Mouse (Mus musculus): ENCODE measurements at regions not wholly inside any gene's neighbourhood (a gene's known extent, or its start where the extent isn't known, plus 50 kb on each side); places are given as distances from the start of the nearest gene placed in this dataset.

DNA sequence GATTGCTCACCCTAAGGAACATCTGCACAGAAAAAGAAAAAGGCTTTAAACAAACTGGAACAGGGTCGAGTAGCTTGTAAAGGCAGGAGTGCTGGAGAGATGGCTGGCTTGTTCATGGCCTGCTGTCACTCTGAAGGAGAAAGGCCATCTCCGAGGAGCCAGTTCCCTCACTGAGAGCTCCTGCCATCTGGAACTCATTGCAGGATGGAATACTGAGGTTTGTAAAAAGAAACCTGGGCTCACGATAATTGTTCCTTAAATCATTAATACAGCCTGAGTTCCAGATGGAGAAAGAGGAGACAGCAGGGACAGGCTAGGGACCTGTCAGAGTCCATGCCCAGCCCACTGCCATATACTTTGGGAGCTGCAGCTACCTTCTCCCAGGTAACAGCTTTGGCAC lies 100.8 kb upstream of the Gm12830 start:
- no peaks in the 10 kb centered on the region for H3K27me3 ChIP-seq (ENCODE audit: control insufficient read depth in 1 of 2, insufficient read depth in 2 of 2, low read length in 2 of 2)
- no peak overlapping the region for H3K4me3 ChIP-seq (ENCODE audit: control insufficient read depth in 1 of 2, insufficient read depth in 1 of 2, low read depth in 2 of 2, low read length in 2 of 2)
- no peak overlapping the region for H3K9ac ChIP-seq (ENCODE audit: control insufficient read depth, low read depth, low read length, poor library complexity, severe bottlenecking)
- no peak overlapping the region for H3K27ac ChIP-seq (ENCODE audit: control insufficient read depth, low read depth, low read length)
- H3K36me3 ChIP-seq (ENCODE audit: control insufficient read depth in 1 of 2, insufficient read depth in 2 of 2, low read length in 2 of 2) = no peaks in the 10 kb centered on the region
- H3K79me2 ChIP-seq (ENCODE audit: control insufficient read depth, insufficient read depth, low read length, poor library complexity) = no peaks in the 10 kb centered on the region
- H3K9me3 ChIP-seq (replicated peaks; ENCODE audit: insufficient read depth, low read length) = no peaks in the 10 kb centered on the region
- TF ChIP-seq TBP (IDR thresholded peaks at IDR 0.05; ENCODE audit: low read depth, low read length) (no peak), MEF2A (IDR thresholded peaks at IDR 0.05; ENCODE audit: extremely low read depth, insufficient replicate concordance, low read depth, low read length, poor library complexity, severe bottlenecking) (no peak)
- no peaks in the 10 kb centered on the region for H3K4me1 ChIP-seq (ENCODE audit: control insufficient read depth in 1 of 2, insufficient read depth in 2 of 2, low read length in 2 of 2)
- DNase-seq (ENCODE audit: low read depth, low spot score) = no peak

DNA sequence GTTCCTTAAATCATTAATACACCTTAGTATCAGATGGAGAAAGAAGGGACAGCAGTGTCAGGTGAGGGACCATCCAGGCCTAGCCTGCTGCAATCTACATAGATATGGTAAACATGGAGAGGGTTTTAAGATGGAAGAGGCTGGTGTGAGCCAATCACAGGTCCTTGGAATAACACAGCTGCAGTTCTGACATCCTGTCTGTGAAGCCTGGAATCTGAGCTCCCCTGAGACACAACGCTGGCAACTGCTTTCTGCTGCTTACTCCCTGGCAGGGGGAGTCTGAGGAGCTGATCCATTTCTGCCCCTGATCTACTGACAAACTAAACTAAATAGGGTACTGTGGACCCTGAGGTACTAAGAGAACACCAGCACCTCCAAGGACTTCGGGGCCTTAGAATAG lies 100.1 kb upstream of the Gm12830 start:
- DNase-seq (ENCODE audit: low read depth, low spot score) = no peak
- H3K9me3 ChIP-seq (replicated peaks; ENCODE audit: insufficient read depth, low read length) = no peaks in the 10 kb centered on the region
- H3K79me2 ChIP-seq (ENCODE audit: control insufficient read depth, insufficient read depth, low read length, poor library complexity) = no peaks in the 10 kb centered on the region
- H3K4me3 ChIP-seq (ENCODE audit: control insufficient read depth in 1 of 2, insufficient read depth in 1 of 2, low read depth in 2 of 2, low read length in 2 of 2) = no peak overlapping the region
- no peaks in the 10 kb centered on the region for H3K36me3 ChIP-seq (ENCODE audit: control insufficient read depth in 1 of 2, insufficient read depth in 2 of 2, low read length in 2 of 2)
- H3K9ac ChIP-seq (ENCODE audit: control insufficient read depth, low read depth, low read length, poor library complexity, severe bottlenecking) = no peak overlapping the region
- H3K27me3 ChIP-seq (ENCODE audit: control insufficient read depth in 1 of 2, insufficient read depth in 2 of 2, low read length in 2 of 2) = no peaks in the 10 kb centered on the region
- H3K4me1 ChIP-seq (ENCODE audit: control insufficient read depth in 1 of 2, insufficient read depth in 2 of 2, low read length in 2 of 2) = no peaks in the 10 kb centered on the region
- no peak overlapping the region for H3K27ac ChIP-seq (ENCODE audit: control insufficient read depth, low read depth, low read length)
- TF ChIP-seq TAL1 (IDR thresholded peaks at IDR 0.05; ENCODE audit: low read length) (no peak), ETS1 (IDR thresholded peaks at IDR 0.05; ENCODE audit: low read depth, low read length) (no peak), NRF1 (IDR thresholded peaks at IDR 0.05; ENCODE audit: insufficient read depth, low read depth, low read length, poor library complexity, severe bottlenecking) (no peak), MYB (IDR thresholded peaks at IDR 0.05; ENCODE audit: low read depth, low read length) (no peak), ZKSCAN1 (IDR thresholded peaks at IDR 0.05; ENCODE audit: low read depth, low read length) (no peak), E2F4 (IDR thresholded peaks at IDR 0.05; ENCODE audit: borderline replicate concordance, low read depth, low read length) (no peak), BHLHE40 (IDR thresholded peaks at IDR 0.05; ENCODE audit: borderline replicate concordance, low read depth, low read length) (no peak), USF2 (IDR thresholded peaks at IDR 0.05; ENCODE audit: borderline replicate concordance in 1 of 2, insufficient read depth in 1 of 2, low read depth in 1 of 2, low read length in 2 of 2) (no peak), SIN3A (IDR thresholded peaks at IDR 0.05; ENCODE audit: low read length) (no peak)

DNA sequence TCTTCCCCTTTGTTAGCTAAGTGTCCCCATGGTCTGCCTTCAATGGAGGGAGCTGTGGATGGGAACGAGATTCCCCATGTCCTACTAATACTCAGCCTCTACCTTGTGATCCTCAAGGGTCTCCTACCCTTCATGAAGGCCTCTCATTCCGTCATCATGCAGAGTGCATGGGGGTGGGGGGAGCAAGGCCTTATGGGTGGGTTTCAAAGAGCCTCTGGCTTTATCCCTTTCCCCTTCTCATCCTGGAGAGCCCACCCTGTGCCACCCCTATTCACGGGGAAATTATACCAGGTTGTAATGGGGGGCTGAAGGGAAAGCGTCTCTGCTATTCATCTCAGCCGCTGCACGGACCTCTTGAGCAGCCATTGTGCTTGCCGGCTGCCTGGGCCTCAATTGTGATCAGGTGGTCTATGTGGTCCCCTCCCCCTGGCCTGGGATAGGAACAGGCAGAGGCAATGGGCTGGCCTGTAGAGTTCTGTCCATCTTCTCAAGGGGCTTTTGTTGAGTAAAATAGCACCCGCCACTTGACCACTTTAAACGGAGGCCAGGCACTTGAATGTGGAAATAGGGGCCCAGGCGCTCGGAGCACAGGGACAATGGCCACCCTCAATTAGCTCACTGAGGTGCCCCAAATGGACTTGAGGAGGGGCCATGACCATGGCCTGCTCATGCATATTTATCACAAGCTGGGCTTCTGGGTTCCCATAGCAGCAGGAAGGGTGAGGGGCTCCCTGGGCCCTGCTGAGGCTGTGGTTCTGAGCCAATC lies 93.1 kb upstream of the Gm12830 start:
- H3K27me3 ChIP-seq (ENCODE audit: control insufficient read depth in 1 of 2, insufficient read depth in 2 of 2, low read length in 2 of 2) = no peaks in the 10 kb centered on the region
- DNase-seq (ENCODE audit: low read depth, low spot score) = no peak
- no peaks in the 10 kb centered on the region for H3K9me3 ChIP-seq (replicated peaks; ENCODE audit: insufficient read depth, low read length)
- no peak overlapping the region for H3K4me3 ChIP-seq (ENCODE audit: control insufficient read depth in 1 of 2, insufficient read depth in 1 of 2, low read depth in 2 of 2, low read length in 2 of 2)
- no peaks in the 10 kb centered on the region for H3K4me1 ChIP-seq (ENCODE audit: control insufficient read depth in 1 of 2, insufficient read depth in 2 of 2, low read length in 2 of 2)
- no peak overlapping the region for H3K9ac ChIP-seq (ENCODE audit: control insufficient read depth, low read depth, low read length, poor library complexity, severe bottlenecking)
- no peaks in the 10 kb centered on the region for H3K79me2 ChIP-seq (ENCODE audit: control insufficient read depth, insufficient read depth, low read length, poor library complexity)
- H3K36me3 ChIP-seq (ENCODE audit: control insufficient read depth in 1 of 2, insufficient read depth in 2 of 2, low read length in 2 of 2) = no peaks in the 10 kb centered on the region
- TF ChIP-seq TCF12 (IDR thresholded peaks at IDR 0.05; ENCODE audit: low read depth, low read length) (no peak), USF1 (IDR thresholded peaks at IDR 0.05; ENCODE audit: low read depth, low read length) (no peak), GABPA (IDR thresholded peaks at IDR 0.05; ENCODE audit: low read depth, low read length) (no peak), TBP (IDR thresholded peaks at IDR 0.05; ENCODE audit: low read depth, low read length) (no peak), TAL1 (IDR thresholded peaks at IDR 0.05; ENCODE audit: low read length) (no peak), HCFC1 (IDR thresholded peaks at IDR 0.05; ENCODE audit: low read depth, low read length) (no peak), SIN3A (IDR thresholded peaks at IDR 0.05; ENCODE audit: low read length) (no peak), NRF1 (IDR thresholded peaks at IDR 0.05; ENCODE audit: insufficient read depth, low read depth, low read length, poor library complexity, severe bottlenecking) (no peak), MEF2A (IDR thresholded peaks at IDR 0.05; ENCODE audit: extremely low read depth, insufficient replicate concordance, low read depth, low read length, poor library complexity, severe bottlenecking) (no peak), ELF1 (IDR thresholded peaks at IDR 0.05; ENCODE audit: low read depth, low read length) (no peak), ZNF384 (IDR thresholded peaks at IDR 0.05; ENCODE audit: low read depth, low read length) (no peak), ETS1 (IDR thresholded peaks at IDR 0.05; ENCODE audit: low read depth, low read length) (no peak)
- no peak overlapping the region for H3K27ac ChIP-seq (ENCODE audit: control insufficient read depth, low read depth, low read length)

All from MEL (cell line).